Mouse (Mus musculus): Measurements from ENCODE around the gene Hectd1. TPM values are rescaled to one million over a fixed set of nuclear protein-coding genes. Genes with fewer than 3 reads are reported as not detected.
A peak's percentile ranks its signal among the peaks of the same experiment; 100 is the strongest.

The Hectd1 gene
- polyA plus RNA-seq, 1 experiment from 2014 or later = 35.3 TPM

GRCm38 (mm10) chr12:51855872-51856271, 26.5 kb upstream of the Hectd1 start:
- WGBS = 95% methylated on average over 2 of the region's 2 CpGs
- H3K27me3 ChIP-seq = no peaks in the 10 kb centered on the region
- H3K4me3 ChIP-seq = no peak overlapping the region
- no peak overlapping the region for H3K27ac ChIP-seq (replicated peaks)
- no peaks in the 10 kb centered on the region for H3K36me3 ChIP-seq
- no peaks in the 10 kb centered on the region for H3K4me1 ChIP-seq (replicated peaks)
- no peak overlapping the region for H3K4me2 ChIP-seq
- no peak for ATAC-seq (ENCODE audit: low FRiP score, low read depth)
- H3K9me3 ChIP-seq = no peaks in the 10 kb centered on the region
- H3K9ac ChIP-seq = no peak overlapping the region

- no peak overlapping the region for H3K4me3 ChIP-seq
- H3K36me3 ChIP-seq = no peaks in the 10 kb centered on the region
- H3K27me3 ChIP-seq = no peaks in the 10 kb centered on the region
- H3K9me3 ChIP-seq = no peaks in the 10 kb centered on the region
- no peak overlapping the region for H3K9ac ChIP-seq
- no peak overlapping the region for H3K4me2 ChIP-seq
- no peak overlapping the region for H3K27ac ChIP-seq (replicated peaks)
- no peaks in the 10 kb centered on the region for H3K4me1 ChIP-seq (replicated peaks)
- ATAC-seq (ENCODE audit: low FRiP score, low read depth) = no peak
- 88% methylated on average over 7 of the region's 7 CpGs for WGBS
These were observed 26.1 kb upstream of the Hectd1 start for GRCm38 (mm10) chr12:51855453-51855852.

DNA sequence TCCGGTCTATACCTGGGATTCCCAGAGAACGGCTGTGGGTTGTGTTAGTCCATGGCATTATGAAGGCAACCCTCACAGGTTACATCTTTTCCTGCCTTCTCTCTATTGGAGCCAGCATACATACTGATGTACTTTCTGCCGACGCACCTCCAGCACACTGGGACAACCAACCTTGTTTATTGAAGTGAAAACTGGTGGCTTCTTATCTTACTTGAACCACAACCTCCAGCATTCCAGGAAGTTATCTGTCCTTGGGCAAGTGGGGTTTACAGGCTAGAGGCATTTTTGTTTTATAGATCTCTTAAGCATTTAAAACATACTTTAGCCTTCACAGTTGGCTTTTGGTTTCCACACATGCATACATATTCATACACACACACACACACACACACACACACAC, 22.3 kb upstream of the Hectd1 start:
- 92% methylated on average over 4 of the region's 4 CpGs for WGBS
- ATAC-seq (ENCODE audit: low FRiP score, low read depth) = no peak
- no peaks in the 10 kb centered on the region for H3K36me3 ChIP-seq
- H3K4me3 ChIP-seq = no peak overlapping the region
- H3K9me3 ChIP-seq = no peaks in the 10 kb centered on the region
- H3K9ac ChIP-seq = no peak overlapping the region
- H3K27ac ChIP-seq (replicated peaks) = no peak overlapping the region
- no peaks in the 10 kb centered on the region for H3K4me1 ChIP-seq (replicated peaks)
- no peak overlapping the region for H3K4me2 ChIP-seq
- H3K27me3 ChIP-seq = no peaks in the 10 kb centered on the region

DNA sequence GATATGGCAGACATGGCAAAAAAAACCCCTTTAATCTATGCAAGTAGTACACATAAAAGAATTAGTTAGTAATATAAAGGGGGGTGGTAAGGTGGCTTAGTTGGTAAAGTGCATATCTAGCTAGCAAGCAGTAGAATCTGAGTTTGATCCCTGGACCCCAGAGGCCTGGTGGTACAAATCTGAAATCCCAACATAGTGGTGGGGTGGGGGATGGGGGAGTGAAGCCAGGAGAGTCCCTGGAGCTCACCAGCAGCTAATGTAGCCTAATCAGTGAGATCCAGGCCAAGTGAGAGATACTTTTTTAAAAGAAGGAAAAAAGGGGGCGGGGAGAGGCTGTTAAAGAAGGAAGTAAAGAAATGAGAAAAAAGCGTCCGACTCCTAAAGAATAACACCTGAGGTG, 21.8 kb upstream of the Hectd1 start:
- Histone ChIP-seq H3K4me3 (no peak overlapping the region), H3K9me3 (no peaks in the 10 kb centered on the region), H3K9ac (no peak overlapping the region), H3K36me3 (no peaks in the 10 kb centered on the region), H3K4me1 (replicated peaks) (no peaks in the 10 kb centered on the region), H3K27ac (replicated peaks) (no peak overlapping the region), H3K4me2 (no peak overlapping the region), H3K27me3 (no peaks in the 10 kb centered on the region)
- WGBS = 92% methylated on average over 3 of the region's 3 CpGs
- no peak for ATAC-seq (ENCODE audit: low FRiP score, low read depth)

- WGBS = 87% methylated on average over 4 of the region's 4 CpGs
- H3K9ac ChIP-seq = no peak overlapping the region
- H3K27ac ChIP-seq (replicated peaks) = no peak overlapping the region
- ATAC-seq (ENCODE audit: low FRiP score, low read depth) = no peak
- no peaks in the 10 kb centered on the region for H3K27me3 ChIP-seq
- no peaks in the 10 kb centered on the region for H3K36me3 ChIP-seq
- no peaks in the 10 kb centered on the region for H3K4me1 ChIP-seq (replicated peaks)
- no peaks in the 10 kb centered on the region for H3K9me3 ChIP-seq
- H3K4me2 ChIP-seq = no peak overlapping the region
- no peak overlapping the region for H3K4me3 ChIP-seq
These were observed 21.0 kb upstream of the Hectd1 start for GRCm38 (mm10) chr12:51850339-51850738.

DNA sequence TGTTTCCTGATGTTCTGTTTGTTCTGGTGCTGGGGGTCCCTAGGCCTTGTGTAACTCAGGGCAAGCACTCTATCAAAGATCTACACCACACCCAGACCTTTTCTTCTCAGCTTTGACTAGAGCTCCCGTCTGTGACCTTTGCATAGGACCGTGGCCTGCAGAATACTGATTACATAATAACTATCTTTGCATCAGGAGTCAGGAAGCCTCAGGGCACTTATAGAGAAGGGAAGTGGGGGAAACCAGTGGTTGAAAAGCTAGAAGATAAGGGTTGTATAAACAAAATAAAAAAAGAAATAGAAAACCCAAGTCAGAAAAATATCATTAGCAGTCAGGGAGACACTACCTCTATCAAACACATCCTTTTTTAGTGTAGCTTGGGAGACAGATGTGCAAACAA, 20.6 kb upstream of the Hectd1 start:
- ATAC-seq (ENCODE audit: low FRiP score, low read depth) = no peak
- Histone ChIP-seq H3K4me2 (no peak overlapping the region), H3K4me1 (replicated peaks) (no peaks in the 10 kb centered on the region), H3K36me3 (no peaks in the 10 kb centered on the region), H3K9me3 (no peaks in the 10 kb centered on the region), H3K27me3 (no peaks in the 10 kb centered on the region), H3K4me3 (no peak overlapping the region), H3K27ac (replicated peaks) (no peak overlapping the region), H3K9ac (no peak overlapping the region)
- WGBS = 93% methylated on average over 2 of the region's 2 CpGs

DNA sequence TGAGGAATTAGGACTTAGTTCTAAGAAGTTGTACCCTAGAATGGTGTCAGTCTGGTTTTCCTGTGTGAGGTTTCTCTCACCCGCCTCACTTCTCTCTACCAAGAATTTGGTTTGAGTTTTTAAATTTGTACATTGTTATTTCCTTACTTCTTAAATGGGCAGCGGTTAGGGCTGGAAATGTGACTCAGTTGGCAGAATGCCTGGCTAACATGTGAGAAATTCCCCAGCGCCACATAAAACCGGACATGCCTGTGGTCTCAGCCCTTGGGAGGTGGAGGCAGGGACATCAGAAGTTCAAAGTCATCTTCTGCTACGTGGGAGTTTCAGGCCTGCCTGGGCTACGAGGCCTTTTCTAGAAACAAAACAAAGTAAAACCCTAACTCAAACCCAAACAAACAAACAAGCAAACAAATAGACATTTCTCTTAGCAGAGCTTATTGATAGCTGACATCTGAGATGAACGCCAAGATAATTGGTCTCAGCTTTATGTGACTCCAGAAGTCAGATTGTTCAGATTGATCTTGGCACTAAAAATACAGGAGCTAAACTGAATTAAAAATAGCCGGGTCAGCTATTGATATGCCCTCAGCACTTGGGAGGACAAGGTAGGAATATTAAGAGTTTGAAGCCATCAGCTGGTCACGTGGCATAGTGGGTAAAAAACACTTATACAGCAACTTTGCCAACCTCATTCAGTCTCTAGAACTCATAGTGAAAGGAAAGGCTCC, 18.8 kb upstream of the Hectd1 start:
- Histone ChIP-seq H3K4me3 (no peak overlapping the region), H3K9ac (no peak overlapping the region), H3K27me3 (no peaks in the 10 kb centered on the region), H3K27ac (replicated peaks) (no peak overlapping the region), H3K9me3 (no peaks in the 10 kb centered on the region), H3K4me2 (no peak overlapping the region), H3K4me1 (replicated peaks) (peaks cover 11% of the 10 kb centered on the region), H3K36me3 (no peaks in the 10 kb centered on the region)
- no peak for ATAC-seq (ENCODE audit: low FRiP score, low read depth)
- 88% methylated on average over 9 of the region's 9 CpGs for WGBS

- peak; percentile 36; the same call in 1 of the 2 replicates for ATAC-seq (ENCODE audit: low FRiP score, low read depth)
- peak overlapping the region; percentile 88 for H3K4me2 ChIP-seq
- H3K4me1 ChIP-seq (replicated peaks) = peaks cover 11% of the 10 kb centered on the region
- no peak overlapping the region for H3K9ac ChIP-seq
- peak overlapping the region; percentile 71 for H3K4me3 ChIP-seq
- no peaks in the 10 kb centered on the region for H3K9me3 ChIP-seq
- H3K36me3 ChIP-seq = no peaks in the 10 kb centered on the region
- no peak overlapping the region for H3K27ac ChIP-seq (replicated peaks)
- H3K27me3 ChIP-seq = no peaks in the 10 kb centered on the region
- WGBS = 65% methylated on average over 1 of the region's 1 CpGs
These were observed 15.9 kb upstream of the Hectd1 start for GRCm38 (mm10) chr12:51845261-51845660.

GRCm38 (mm10) chr12:51844771-51845256, 15.5 kb upstream of the Hectd1 start:
- peak; percentile 98 for ATAC-seq (ENCODE audit: low FRiP score, low read depth)
- Histone ChIP-seq H3K9me3 (no peaks in the 10 kb centered on the region), H3K4me3 (peak overlapping the region; percentile 71), H3K36me3 (no peaks in the 10 kb centered on the region), H3K9ac (peak overlapping the region; percentile 63), H3K4me2 (peak overlapping the region; percentile 88), H3K4me1 (replicated peaks) (peaks cover 11% of the 10 kb centered on the region), H3K27me3 (no peaks in the 10 kb centered on the region), H3K27ac (replicated peaks) (peak overlapping the region; percentile 84)
- WGBS = 0% methylated on average over 17 of the region's 17 CpGs

GRCm38 (mm10) chr12:51843576-51844520, 14.5 kb upstream of the Hectd1 start:
- peaks cover 11% of the 10 kb centered on the region for H3K4me1 ChIP-seq (replicated peaks)
- peak overlapping the region; percentile 63 for H3K9ac ChIP-seq
- no peaks in the 10 kb centered on the region for H3K9me3 ChIP-seq
- no peaks in the 10 kb centered on the region for H3K36me3 ChIP-seq
- H3K27me3 ChIP-seq = no peaks in the 10 kb centered on the region
- ATAC-seq (ENCODE audit: low FRiP score, low read depth) = no peak
- H3K4me3 ChIP-seq = peak overlapping the region; percentile 71
- H3K27ac ChIP-seq (replicated peaks) = peak overlapping the region; percentile 84
- peak overlapping the region; percentile 88 for H3K4me2 ChIP-seq
- 35% methylated on average over 15 of the region's 15 CpGs for WGBS

- Histone ChIP-seq H3K9ac (no peak overlapping the region), H3K4me1 (replicated peaks) (peaks cover 11% of the 10 kb centered on the region), H3K36me3 (no peaks in the 10 kb centered on the region), H3K9me3 (no peaks in the 10 kb centered on the region), H3K27ac (replicated peaks) (no peak overlapping the region), H3K4me3 (no peak overlapping the region), H3K27me3 (no peaks in the 10 kb centered on the region), H3K4me2 (no peak overlapping the region)
- 57% methylated on average over 6 of the region's 6 CpGs for WGBS
- no peak for ATAC-seq (ENCODE audit: low FRiP score, low read depth)
These were observed 12.9 kb upstream of the Hectd1 start for GRCm38 (mm10) chr12:51842081-51842864.
